Mouse (Mus musculus) left cerebral cortex, adult 9 months (tissue): ENCODE measurements around the gene Sik3.

Experiments used
- DNase-seq, 2 experiments: peaks; one replicate each; pipeline ENCODE4 v3.0.0; 2022; ENCODE audit warnings: low spot score in 2 of 2

The Sik3 gene

GRCm38 (mm10) chr9:46189381-46189780 lies 176.8 kb downstream of the Sik3 start:
- DNase-seq = no peak

- DNase-seq = no peak
Observed at GRCm38 (mm10) chr9:46191234-46191633, 178.6 kb downstream of the Sik3 start.

- peak in 1 of 2 experiments; percentile 39 for DNase-seq
Observed at GRCm38 (mm10) chr9:46191644-46192043, 179.0 kb downstream of the Sik3 start.

- no peak for DNase-seq
Observed at GRCm38 (mm10) chr9:46192642-46193041, 180.0 kb downstream of the Sik3 start.

- no peak for DNase-seq
Observed at GRCm38 (mm10) chr9:46194809-46195208, 182.2 kb downstream of the Sik3 start.

- no peak for DNase-seq
Observed at GRCm38 (mm10) chr9:46196699-46197169, 184.1 kb downstream of the Sik3 start.

GRCm38 (mm10) chr9:46198461-46198860 lies 185.8 kb downstream of the Sik3 start:
- peak in 1 of 2 experiments; percentile 44 for DNase-seq

- no peak for DNase-seq
Observed at GRCm38 (mm10) chr9:46198936-46199335, 186.3 kb downstream of the Sik3 start.

- no peak for DNase-seq
Observed at GRCm38 (mm10) chr9:46199609-46200008, 187.0 kb downstream of the Sik3 start.

GRCm38 (mm10) chr9:46206834-46207500 lies 194.3 kb downstream of the Sik3 start:
- DNase-seq = no peak

GRCm38 (mm10) chr9:46207501-46207869 lies 194.9 kb downstream of the Sik3 start:
- no peak for DNase-seq

GRCm38 (mm10) chr9:46208401-46208974 lies 195.9 kb downstream of the Sik3 start:
- no peak for DNase-seq

GRCm38 (mm10) chr9:46210473-46210872 lies 197.9 kb downstream of the Sik3 start:
- no peak for DNase-seq

GRCm38 (mm10) chr9:46214276-46214675 lies 201.7 kb downstream of the Sik3 start:
- DNase-seq = no peak

- no peak for DNase-seq
Observed at GRCm38 (mm10) chr9:46214946-46215337, 202.3 kb downstream of the Sik3 start.

GRCm38 (mm10) chr9:46215338-46216322 lies 203.0 kb downstream of the Sik3 start:
- DNase-seq = no peak

GRCm38 (mm10) chr9:46216744-46217470 lies 204.3 kb downstream of the Sik3 start:
- DNase-seq = no peak

- DNase-seq = no peak
Observed at GRCm38 (mm10) chr9:46218176-46218575, 205.6 kb downstream of the Sik3 start.

GRCm38 (mm10) chr9:46223090-46223489 lies 210.5 kb downstream of the Sik3 start:
- no peak for DNase-seq

GRCm38 (mm10) chr9:46224101-46224500 lies 211.5 kb downstream of the Sik3 start:
- DNase-seq = no peak

- no peak for DNase-seq
Observed at GRCm38 (mm10) chr9:46224945-46225660, 212.5 kb downstream of the Sik3 start.
